Mouse (Mus musculus) pancreas, adult 10 weeks (tissue): ENCODE results near the gene Olfr19. TPM values are rescaled to one million over a fixed set of nuclear protein-coding genes. Genes with fewer than 3 reads are reported as not detected.

Experiments used
- polyA plus RNA-seq: library from polyadenylated mRNA; stranded (reverse); fragments of 350-450 nt; fragmentation: Illumina TruSeq; extraction: RNeasy Lipid Tissue Mini Kit (QIAGEN cat#74804); gene quantifications from one replicate; pipeline ENCODE4 v1.2.3, GENCODE M21; 2015; ENCODE audit warnings: low read depth, low replicate concordance; ENCODE audit not compliant: insufficient read depth

The Olfr19 gene
- polyA plus RNA-seq, result not detected

DNA sequence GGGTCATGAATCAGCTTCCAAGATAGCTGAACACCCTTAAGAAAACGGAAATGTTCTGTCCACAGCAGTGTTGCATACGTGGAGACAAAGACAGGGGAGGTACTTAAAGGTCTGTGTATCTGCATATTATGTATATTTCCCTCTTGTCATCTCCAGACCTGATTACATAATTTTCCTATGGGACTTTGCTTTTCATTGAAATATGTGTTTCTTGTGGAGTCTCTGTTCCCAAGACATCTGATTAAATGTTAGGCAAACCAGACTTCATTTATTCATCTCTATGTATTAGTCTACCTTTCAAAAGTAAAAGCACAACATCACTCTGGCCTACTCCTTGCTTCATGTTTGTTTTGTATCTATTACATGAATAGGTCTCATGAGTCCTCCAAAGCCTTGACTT is at the start of gene Olfr19:
Olfr19 (minus strand) TSS at position 101 of the 400 bp plus-strand sequence.

Other genes starting within 250 kb of the Olfr19 start
- 1.5 TPM for gene Fgd4, start 75.9 kb downstream of the Olfr19 start, polyA plus RNA-seq
- not detected for gene Spag6l, start 153.1 kb upstream of the Olfr19 start, polyA plus RNA-seq
- not detected for gene Igll1, start 187.6 kb upstream of the Olfr19 start, polyA plus RNA-seq
- gene Top3b, start 194.3 kb upstream of the Olfr19 start, polyA plus RNA-seq, result 16.3 TPM
- not detected for gene Vpreb1, start 194.4 kb upstream of the Olfr19 start, polyA plus RNA-seq
- gene Ppm1f, start 220.1 kb upstream of the Olfr19 start, polyA plus RNA-seq, result 6.6 TPM